In the genomic region with DNA sequence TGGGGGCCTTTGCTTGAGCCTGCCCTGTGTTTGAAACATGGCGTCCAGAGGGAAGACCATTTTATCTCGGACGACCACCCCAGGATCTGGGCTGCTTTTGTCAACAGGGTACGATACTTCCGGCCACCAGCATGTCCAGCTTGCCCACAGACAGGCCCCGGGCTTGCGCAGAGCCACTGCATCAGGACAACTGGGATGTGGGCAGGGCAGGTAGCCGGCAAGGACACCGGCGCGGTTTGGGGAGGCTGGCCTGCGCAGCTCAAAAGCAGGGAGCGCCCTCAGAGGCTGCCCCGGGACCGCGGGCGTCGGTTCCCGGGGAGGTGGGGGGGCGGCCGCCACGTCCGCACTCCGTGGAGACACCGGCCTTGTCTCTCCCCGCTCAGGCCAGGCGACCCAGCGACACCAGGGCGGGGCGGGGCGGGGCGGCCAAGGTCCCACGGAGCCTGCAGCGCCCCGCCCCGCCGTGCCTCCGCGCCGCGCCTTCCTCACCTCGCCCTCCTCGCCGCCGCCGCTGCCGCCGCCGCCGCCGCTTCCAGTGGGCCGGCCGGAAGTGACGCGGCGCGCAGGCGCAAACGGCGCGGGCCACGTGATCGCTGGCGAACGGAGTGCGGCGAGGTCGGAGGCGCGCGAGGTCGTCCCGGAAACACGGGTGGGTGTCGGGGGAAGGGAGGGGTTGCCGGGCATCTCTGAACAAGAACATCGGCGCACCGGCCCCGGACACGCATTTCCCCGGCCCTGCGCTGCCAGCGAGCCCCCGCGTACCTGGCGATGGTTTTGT, we compare ENCODE assay signal across 8 mouse cellular contexts. TPM values are rescaled to one million over a fixed set of nuclear protein-coding genes. Genes with fewer than 3 reads are reported as not detected.
A peak's percentile ranks its signal among the peaks of the same experiment; 100 is the strongest.
DNase-seq lines count a peak whose midpoint lies in the region; ATAC-seq and TF ChIP-seq lines count a peak whose summit lies in the region.

Mcrip1 (minus strand) TSS at position 560 of the 778 bp plus-strand sequence.

- peak within 1 kb of the TSS; percentile 86 for H3K4me2 ChIP-seq in hindbrain, postnatal 0 days (ENCODE audit: low read depth, low read length)

- no peaks in the 10 kb centered on the region for H3K9me3 ChIP-seq in hindbrain, postnatal 0 days (ENCODE audit: low read length)

- peaks cover 11% of the 10 kb centered on the region for H3K4me1 ChIP-seq in cortical plate, adult 2 months (ENCODE audit: control insufficient read depth, insufficient read depth, low read length)
- H3K4me1 ChIP-seq in hindbrain, postnatal 0 days (ENCODE audit: insufficient read depth, low read length), result peaks cover 16% of the 10 kb centered on the region

- intact Hi-C loops in left cerebral cortex, adult 2 months (cut with DNase I), result loop anchor here (2.0 kb wide), 1 partner anchor 31 kb away; no protein-coding TSS in a partner anchor

- TF ChIP-seq POLR2A in cortical plate, adult 2 months (IDR thresholded peaks at IDR 0.05; ENCODE audit: extremely low read depth, insufficient read depth, low read length), result peak; percentile 54; the same call in 1 of the 2 replicates

- DNase-seq in adipocyte (ENCODE audit: low spot score), result peak; percentile 84
- peak; percentile 84 to 92 for DNase-seq in gastrocnemius, adult 8-10 months (ENCODE audit: low spot score in 2 of 2)
- DNase-seq in hindbrain, postnatal 0 days (ENCODE audit: low spot score), result peak; percentile 96
- DNase-seq in left cerebral cortex, adult 2 months (ENCODE audit: extremely low spot score in 1 of 2, low spot score in 2 of 2), result peak; percentile 94 to 95
- peak; percentile 89 for DNase-seq in retina, postnatal 7 days (ENCODE audit: low read depth, low spot score)
- DNase-seq in urinary bladder, adult 18-20 months (ENCODE audit: low spot score in 2 of 2), result peak; percentile 88 to 91

- no peak for TF ChIP-seq CTCF in cortical plate, adult 2 months (IDR thresholded peaks at IDR 0.05; ENCODE audit: extremely low read depth, insufficient read depth, low read length)
- TF ChIP-seq CTCF in hindbrain, postnatal 0 days (IDR thresholded peaks at IDR 0.05; ENCODE audit: low read depth), result no peak
- no peak for TF ChIP-seq CTCF in left cerebral cortex, adult 2 months (IDR thresholded peaks at IDR 0.05)

- H3K9ac ChIP-seq in hindbrain, postnatal 0 days (replicated peaks; ENCODE audit: low read length), result peak within 1 kb of the TSS; percentile 92

- peaks cover 4% of the 10 kb centered on the region; the same call in 1 of the 2 replicates for H3K36me3 ChIP-seq in hindbrain, postnatal 0 days (ENCODE audit: insufficient read depth, low read length)
- H3K36me3 ChIP-seq in macrophage (ENCODE audit: inconsistent target), result peaks cover 7% of the 10 kb centered on the region

- ATAC-seq in hindbrain, postnatal 0 days, result peak; percentile 92

- no peaks in the 10 kb centered on the region for H3K27me3 ChIP-seq in hindbrain, postnatal 0 days (ENCODE audit: insufficient read depth, low read length)

- peaks cover 44% of the 10 kb centered on the region for H3K79me2 ChIP-seq in macrophage (ENCODE audit: inconsistent target)

- 2% methylated on average over 65 of the region's 87 CpGs for WGBS in hindbrain, postnatal 0 days
- WGBS in macrophage (ENCODE audit: missing documents), result 1% methylated on average over 72 of the region's 87 CpGs

- peak within 1 kb of the TSS; percentile 96 for H3K4me3 ChIP-seq in cortical plate, adult 2 months (ENCODE audit: insufficient read depth, low read length)
- H3K4me3 ChIP-seq in hindbrain, postnatal 0 days (ENCODE audit: low read length), result peak within 1 kb of the TSS; percentile 74
- peak within 1 kb of the TSS; percentile 89 for H3K4me3 ChIP-seq in left cerebral cortex, adult 2 months
- peak within 1 kb of the TSS; percentile 69 for H3K4me3 ChIP-seq in macrophage (ENCODE audit: inconsistent target)

- H3K27ac ChIP-seq in cortical plate, adult 2 months (ENCODE audit: insufficient read depth, low read length), result peak within 1 kb of the TSS; percentile 85; the same call in 1 of the 2 replicates
- H3K27ac ChIP-seq in hindbrain, postnatal 0 days, result peak within 1 kb of the TSS; percentile 84
- H3K27ac ChIP-seq in left cerebral cortex, adult 2 months, result peak within 1 kb of the TSS; percentile 93
- H3K27ac ChIP-seq in macrophage, result peak within 1 kb of the TSS; percentile 83

RNA-seq across cellular contexts. Expression of gene Mcrip1, which starts in this region (rescaled TPM):
- 158 and 160 TPM in 2 replicates for polyA plus RNA-seq in cortical plate, adult 2 months (2012; rRNA removed)
- 10 to 100 TPM; 18.6 to 20.5 (median 20.1) TPM for total RNA-seq in gastrocnemius, adult 8-10 months (2022)
- 144 and 192 TPM in 2 replicates for total RNA-seq in hindbrain, postnatal 0 days (2014; rRNA removed)
- 250 and 257 TPM in 2 replicates for polyA plus RNA-seq in hindbrain, postnatal 0 days (2015; fragmentation: Nextera tagmentation; extraction: Ambion mirVana)
- 10 to 100 TPM; 68.3 to 83.2 TPM for total RNA-seq in left cerebral cortex, adult 2 months (2021)
- total RNA-seq in macrophage (2018; cell fraction: chromatin; rRNA removed), result 10 to 100 TPM in 25 of 26 experiments, 1 to 10 TPM in 1; 7.3 to 29.2 (median 19.9) TPM
- 10 to 100 TPM; 42.4 to 81.4 (median 58.1) TPM for total RNA-seq in macrophage (2018; cell fraction: cytosol; rRNA removed)
- total RNA-seq in macrophage (2018; cell fraction: nucleus; rRNA removed), result 10 to 100 TPM; 22.8 to 50.9 (median 31.9) TPM
- polyA plus RNA-seq in macrophage (2018), result 36.9 to 60.9 TPM (median 57.7 TPM) in 3 replicates

Comparison
In these comparisons a context has a peak if more than half of its experiments do, and no peak if none do; other contexts are left out.
1. Peak in every context shown above with its lines: DNase-seq, ATAC-seq, H3K4me3 ChIP-seq and H3K27ac ChIP-seq.